Mouse (Mus musculus) spleen, adult 12 weeks (tissue): Measurements from ENCODE around the gene Mto1.
"Not testable (repeated sequence)": the region's sequence is repeated elsewhere in the genome, so short reads cannot be mapped to it uniquely, and the experiment has no call there.

Experiments used
- DNase-seq: peaks from one replicate; pipeline ENCODE4 v3.0.0; 2022; ENCODE audit warnings: low spot score

Mto1 gene

DNA sequence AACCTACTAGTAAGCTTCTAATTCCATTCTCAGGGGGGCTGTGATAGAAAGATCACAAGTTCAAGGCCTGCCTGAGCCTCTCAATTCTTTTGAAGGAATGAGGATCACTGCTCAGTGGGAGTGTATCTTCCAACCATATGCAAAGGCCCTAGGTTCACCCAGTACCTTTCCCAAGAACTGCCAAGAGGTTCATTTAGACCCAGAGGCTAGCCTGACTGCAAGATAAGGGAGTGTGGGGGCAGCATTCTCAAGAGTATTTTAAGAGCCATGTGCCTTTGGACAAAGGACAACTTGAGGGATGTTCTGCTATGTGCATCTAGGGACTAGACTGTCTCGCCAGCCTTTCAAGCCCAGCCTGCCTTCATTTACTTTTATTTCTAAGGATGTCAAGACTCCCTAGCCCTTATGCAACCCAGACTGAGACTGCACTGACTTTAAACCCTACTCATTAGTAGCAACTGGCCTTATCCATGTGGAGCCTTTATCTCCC lies 28.6 kb downstream of the Mto1 start:
- no peak for DNase-seq

- DNase-seq: no peak
Measured at GRCm38 (mm10) chr9:78477021-78477551, 29.1 kb downstream of the Mto1 start.

DNA sequence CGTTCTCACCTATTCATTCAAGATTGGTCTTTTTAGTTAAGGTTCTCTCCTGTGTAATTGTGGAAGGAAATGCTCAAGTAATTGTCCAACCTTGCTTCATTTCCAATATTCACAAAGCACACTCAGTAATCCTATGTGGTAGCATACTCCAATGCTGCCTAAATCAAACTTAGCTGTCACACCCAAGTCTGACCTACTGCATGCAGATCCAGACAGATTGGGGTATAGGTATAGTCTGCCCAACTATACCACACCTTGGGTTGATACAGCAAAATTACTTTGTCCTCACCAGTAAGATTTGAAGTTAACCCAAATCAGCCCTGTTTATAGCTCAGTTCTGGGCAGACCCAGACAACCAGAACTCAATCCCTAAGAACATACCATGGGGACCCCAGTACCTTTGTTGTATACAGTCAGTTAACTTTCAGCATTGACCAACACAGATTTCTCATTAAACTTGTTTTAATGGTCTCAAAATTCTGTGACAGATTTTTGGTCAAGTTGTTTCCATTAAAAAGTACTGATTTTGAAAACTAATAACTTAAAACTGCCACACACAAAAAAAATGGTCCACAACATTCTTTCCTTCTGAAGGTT lies 30.1 kb downstream of the Mto1 start:
- not testable (repeated sequence) for DNase-seq

GRCm38 (mm10) chr9:78479308-78479707 lies 31.3 kb downstream of the Mto1 start:
- not testable (repeated sequence) for DNase-seq

- DNase-seq: not testable (repeated sequence)
Measured at GRCm38 (mm10) chr9:78480227-78480626, 32.2 kb downstream of the Mto1 start.

GRCm38 (mm10) chr9:78480706-78481358 lies 32.8 kb downstream of the Mto1 start:
- DNase-seq: peak; percentile 75

- peak; percentile 88 for DNase-seq
Measured at GRCm38 (mm10) chr9:78481423-78482331, 33.7 kb downstream of the Mto1 start.

- no peak for DNase-seq
Measured at GRCm38 (mm10) chr9:78482386-78482785, 34.4 kb downstream of the Mto1 start.

- DNase-seq: no peak
Measured at GRCm38 (mm10) chr9:78484660-78485059, 36.7 kb downstream of the Mto1 start.

GRCm38 (mm10) chr9:78488021-78488420 lies 40.0 kb downstream of the Mto1 start:
- not testable (repeated sequence) for DNase-seq

- DNase-seq: peak; percentile 18
Measured at GRCm38 (mm10) chr9:78488890-78489420, 40.9 kb downstream of the Mto1 start, which contains the start of gene Eef1a1. Gene Eef1a1 (minus strand): TSS chr9:78489151.

DNA sequence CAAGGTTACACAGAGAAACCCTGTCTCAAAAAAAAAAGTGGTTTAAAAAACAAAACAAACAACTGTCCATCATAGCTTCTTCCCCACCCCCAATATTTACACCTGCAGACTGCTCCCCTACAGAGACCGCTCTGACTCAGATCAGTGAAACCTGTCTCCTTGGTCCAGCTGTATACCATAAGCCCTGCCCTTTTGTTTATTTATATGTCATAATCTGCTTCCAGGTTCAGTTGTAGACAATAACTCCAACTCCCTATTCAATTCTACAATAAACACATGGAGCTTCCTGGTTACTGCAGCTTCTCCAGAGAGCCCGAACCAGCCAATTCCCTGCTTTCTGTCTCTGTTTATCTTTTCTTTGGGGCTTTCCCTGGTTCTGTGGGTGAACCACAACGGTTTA lies 43.2 kb downstream of the Mto1 start:
- DNase-seq: no peak

- no peak for DNase-seq
Measured at GRCm38 (mm10) chr9:78492254-78492653, 44.2 kb downstream of the Mto1 start.

GRCm38 (mm10) chr9:78493171-78493570 lies 45.2 kb downstream of the Mto1 start:
- no peak for DNase-seq

DNA sequence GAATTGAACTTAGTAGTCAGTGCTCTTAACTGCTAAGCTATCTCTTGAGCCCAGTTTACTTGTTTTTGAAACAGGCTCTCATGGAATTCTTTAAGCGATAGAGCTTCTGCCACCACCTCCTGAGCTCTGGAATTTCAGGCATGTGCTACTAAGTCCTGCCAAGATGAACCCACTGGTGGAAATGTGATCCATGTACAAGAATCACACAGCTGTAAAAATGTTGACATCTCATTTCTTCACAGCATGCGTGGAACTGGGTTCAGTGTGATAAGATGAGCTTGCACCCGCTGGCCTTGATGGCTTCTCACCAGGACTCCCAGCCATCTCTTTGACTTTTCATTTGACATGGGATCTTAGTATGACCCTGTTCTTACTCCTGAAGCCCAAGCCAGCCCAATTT lies 52.4 kb downstream of the Mto1 start:
- DNase-seq: no peak

DNA sequence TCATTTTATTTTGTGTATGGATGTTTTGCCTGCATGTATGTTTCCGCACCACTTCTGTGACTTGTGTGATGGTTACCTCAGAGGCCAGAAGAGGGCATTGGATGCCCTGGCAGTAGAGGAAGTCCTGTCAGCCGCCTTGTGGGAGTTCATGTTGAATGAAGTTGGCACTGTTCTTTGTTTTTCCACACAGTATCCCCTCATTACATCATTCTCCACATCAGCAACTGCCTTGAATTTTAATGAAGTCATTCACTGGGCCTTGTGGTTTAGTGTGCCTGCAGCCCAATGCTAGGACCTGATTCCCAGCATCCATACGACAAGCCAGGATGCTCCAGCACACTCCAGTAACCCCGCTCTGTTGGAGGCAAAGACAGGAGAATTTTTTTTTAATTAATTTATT lies 53.3 kb downstream of the Mto1 start:
- DNase-seq: no peak

GRCm38 (mm10) chr9:78503223-78504079 lies 55.4 kb downstream of the Mto1 start:
- DNase-seq: no peak

DNA sequence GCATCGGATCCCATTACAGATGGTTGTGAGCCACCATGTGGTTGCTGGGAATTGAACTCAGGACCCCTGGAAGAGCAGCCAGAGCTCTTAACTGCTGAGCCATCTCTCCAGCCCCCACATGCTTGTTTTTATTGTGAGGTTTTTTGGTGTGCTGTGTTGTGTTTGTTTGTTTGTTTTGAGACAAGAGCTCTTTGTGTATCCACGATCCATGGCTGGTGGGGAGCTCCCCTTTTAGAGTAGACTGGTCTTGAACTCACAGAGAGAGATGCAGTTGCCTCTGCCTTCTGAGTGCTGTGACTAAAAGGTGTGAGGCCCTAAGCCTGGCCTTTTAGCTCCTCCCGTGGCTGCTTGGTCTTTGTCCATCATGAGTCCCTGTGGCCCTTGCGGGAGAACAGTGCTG lies 56.1 kb downstream of the Mto1 start:
- DNase-seq: no peak

DNA sequence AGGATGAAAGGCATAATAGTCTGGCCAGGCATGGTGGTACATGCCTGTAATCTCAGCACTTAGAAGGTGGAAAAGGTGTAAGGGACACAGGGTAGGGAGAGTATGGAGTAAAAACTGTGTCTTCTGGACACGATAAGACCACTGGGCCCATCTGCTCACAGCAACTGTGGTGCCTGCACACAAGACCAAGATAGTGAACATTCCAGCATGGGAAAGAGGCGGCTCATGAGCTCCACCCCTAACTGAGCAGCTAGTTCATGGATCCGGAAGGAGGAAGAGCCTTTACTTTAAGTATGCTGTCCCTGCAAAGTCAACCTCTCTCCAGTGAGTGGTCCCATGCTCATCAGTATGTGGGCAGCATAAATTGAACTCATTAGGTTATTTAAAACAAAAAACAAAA lies 56.7 kb downstream of the Mto1 start:
- no peak for DNase-seq

DNA sequence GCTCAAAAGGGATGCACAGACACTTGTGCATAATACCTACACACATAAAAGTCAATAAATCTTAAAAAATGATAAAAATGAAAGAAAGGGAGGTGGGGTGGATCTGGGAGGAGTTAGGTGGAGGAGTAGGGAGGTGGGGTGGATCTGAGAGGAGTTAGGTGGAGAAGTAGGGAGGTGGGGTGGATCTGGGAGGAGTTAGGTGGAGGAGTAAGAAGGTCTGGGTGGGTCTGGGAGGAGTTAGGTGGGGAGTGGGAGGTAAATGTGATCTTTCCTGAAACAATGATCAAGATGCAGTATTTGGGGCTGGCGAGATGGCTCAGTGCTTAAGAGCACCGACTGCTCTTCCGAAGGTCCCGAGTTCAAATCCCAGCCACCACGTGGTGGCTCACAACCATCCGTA lies 57.2 kb downstream of the Mto1 start:
- DNase-seq: no peak
